Mouse (Mus musculus) neural tube, embryonic 11.5 days (tissue): ENCODE measurements around the gene Syngr3. TPM values are rescaled to one million over a fixed set of nuclear protein-coding genes. Genes with fewer than 3 reads are reported as not detected.
"Not testable (repeated sequence)": the region's sequence is repeated elsewhere in the genome, so short reads cannot be mapped to it uniquely, and the experiment has no call there.

ENCODE experiments used
- ATAC-seq: fragments of 200-750 bp; cut with Nextera tagmentation; 2 replicates; pipeline ENCODE4 v1.8.0; 2017; ENCODE audit warnings: moderate number of reproducible peaks, mild to moderate bottlenecking, moderate TSS enrichment, moderate library complexity; ENCODE audit not compliant: insufficient read depth, low FRiP score, low TSS enrichment
- DNase-seq: peaks from one replicate; pipeline ENCODE4 v3.0.0-alpha.2; 2015; ENCODE audit warnings: low spot score
- H3K27ac ChIP-seq: fragments of 300-500 bp; sonication (generic); 2 replicates; pipeline ENCODE4 v1.5.1; 2014; ENCODE audit warnings: low read depth, mild to moderate bottlenecking, low read length
- H3K27me3 ChIP-seq: fragments of 300-500 bp; sonication (generic); 2 replicates; pipeline ENCODE4 v1.6.1; 2014; ENCODE audit warnings: mild to moderate bottlenecking, low read length, mixed read lengths; ENCODE audit not compliant: control insufficient read depth, insufficient read depth
- H3K36me3 ChIP-seq: fragments of 300-500 bp; sonication (generic); 2 replicates; pipeline ENCODE4 v1.6.1; 2014; ENCODE audit warnings: mild to moderate bottlenecking, low read length, moderate library complexity, mixed read lengths; ENCODE audit not compliant: control insufficient read depth, insufficient read depth
- H3K4me1 ChIP-seq: fragments of 300-500 bp; sonication (generic); 2 replicates; pipeline ENCODE4 v1.6.1; 2014; ENCODE audit warnings: low read length, mixed read lengths; ENCODE audit not compliant: control insufficient read depth, insufficient read depth
- H3K4me2 ChIP-seq: fragments of 300-500 bp; sonication (generic); 2 replicates; pipeline ENCODE4 v1.6.1; 2014; ENCODE audit warnings: low read depth, mild to moderate bottlenecking, moderate library complexity
- H3K4me3 ChIP-seq: fragments of 300-500 bp; sonication (generic); 2 replicates; pipeline ENCODE4 v1.5.1; 2014; ENCODE audit warnings: low read depth, low read length
- H3K9ac ChIP-seq: fragments of 300-500 bp; sonication (generic); 2 replicates; pipeline ENCODE4 v1.6.1; 2014; ENCODE audit warnings: mild to moderate bottlenecking, low read length
- H3K9me3 ChIP-seq: fragments of 300-500 bp; sonication (generic); 2 replicates; pipeline ENCODE4 v1.6.1; 2016; ENCODE audit warnings: low read length; ENCODE audit not compliant: control insufficient read depth
- WGBS: fragments of 180-500 bp; shearing (Covaris S2); extraction: QIAGEN DNeasy Blood & Tissue Kit; methylation state at CpG from one replicate; pipeline ENCODE4 v1.1.7; 2014; 5-methylcytosine and 5-hydroxymethylcytosine counted together
- polyA plus RNA-seq: library from polyadenylated mRNA; unstranded; fragments of >200 nt; fragmentation: Nextera tagmentation; extraction: Ambion mirVana; gene quantifications from 2 replicates; pipeline ENCODE4 v1.2.1, GENCODE M21; 2014

Gene Syngr3
- polyA plus RNA-seq, 1 experiment from 2014 or later, result 18.1 TPM

DNA sequence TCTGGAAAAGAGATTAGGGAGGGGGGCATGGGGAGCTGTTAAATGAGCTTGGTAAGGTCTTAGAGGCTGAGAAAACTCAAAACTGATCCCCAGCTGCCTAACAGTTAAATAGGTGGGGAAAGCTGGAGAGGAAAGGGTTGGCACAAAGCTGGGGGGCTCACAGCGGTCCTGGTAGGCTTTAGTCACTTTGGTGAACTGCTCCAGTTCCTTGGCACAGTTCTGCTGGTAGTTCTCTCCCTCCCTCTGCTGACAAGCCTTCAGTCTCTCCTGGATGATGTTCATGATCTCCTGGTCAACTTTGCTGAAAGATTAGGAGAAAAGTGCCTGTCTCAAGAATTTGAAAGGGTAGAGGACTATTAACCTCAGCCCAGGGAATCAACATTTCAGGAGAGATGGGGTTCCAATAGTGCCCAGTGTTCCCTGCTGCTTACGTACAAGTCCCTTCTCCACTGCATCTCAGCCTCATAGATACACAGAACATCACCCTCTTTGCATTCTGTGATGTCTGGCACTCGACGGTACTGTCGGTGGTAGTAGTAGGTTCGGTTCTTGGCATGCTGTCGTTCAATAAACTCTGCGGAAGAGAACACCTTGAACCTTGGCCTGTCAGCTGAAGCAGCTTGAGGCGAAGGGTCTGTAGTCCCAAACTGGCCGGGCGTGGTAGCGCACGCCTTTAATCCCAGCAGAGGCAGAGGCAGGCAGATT lies 32.6 kb upstream of the Syngr3 start:
- peaks cover 10% of the 10 kb centered on the region for H3K4me1 ChIP-seq
- peak overlapping the region; percentile 24; the same call in 1 of the 2 replicates for H3K4me2 ChIP-seq
- no peaks in the 10 kb centered on the region for H3K9me3 ChIP-seq
- peaks cover 6% of the 10 kb centered on the region; the same call in 1 of the 2 replicates for H3K36me3 ChIP-seq
- ATAC-seq (no peak), DNase-seq (no peak)
- WGBS, result 38% methylated on average over 13 of the region's 13 CpGs
- H3K4me3 ChIP-seq, result peak overlapping the region; percentile 15
- H3K27me3 ChIP-seq, result no peaks in the 10 kb centered on the region
- H3K9ac ChIP-seq, result no peak overlapping the region
- H3K27ac ChIP-seq, result no peak overlapping the region

DNA sequence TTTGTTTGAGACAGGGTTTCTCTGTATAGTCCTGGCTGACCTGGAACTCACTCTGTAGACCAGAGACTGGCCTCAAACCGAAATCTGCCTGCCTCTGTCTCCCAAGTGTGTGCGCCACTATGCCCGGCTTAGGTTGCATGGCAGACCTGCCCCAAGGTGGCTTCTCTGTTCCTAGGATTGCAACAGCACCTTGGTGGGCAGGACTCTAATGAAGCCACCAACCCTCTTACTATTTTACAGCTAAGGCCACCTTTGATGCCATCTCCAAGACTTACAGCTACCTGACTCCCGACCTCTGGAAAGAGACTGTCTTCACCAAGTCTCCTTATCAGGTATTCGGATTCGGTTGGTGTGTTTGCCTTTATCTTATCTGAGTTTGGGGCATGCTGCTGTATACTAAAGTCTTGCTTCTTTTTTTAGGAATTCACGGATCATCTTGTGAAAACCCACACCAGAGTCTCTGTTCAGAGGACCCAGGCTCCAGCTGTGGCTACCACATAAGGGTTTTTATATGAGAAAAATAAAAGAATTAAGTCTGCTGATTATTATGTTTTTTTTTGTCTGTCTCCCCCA lies 31.7 kb upstream of the Syngr3 start:
- H3K4me3 ChIP-seq, result peak overlapping the region; percentile 74
- not testable (repeated sequence) for H3K36me3 ChIP-seq, ATAC-seq, DNase-seq, H3K27me3 ChIP-seq, H3K27ac ChIP-seq, H3K9me3 ChIP-seq
- H3K4me1 ChIP-seq, result peaks cover 10% of the 10 kb centered on the region
- H3K9ac ChIP-seq, result peak overlapping the region; percentile 15; the same call in 1 of the 2 replicates
- peak overlapping the region; percentile 84 for H3K4me2 ChIP-seq
- WGBS, result 65% methylated on average over 7 of the region's 7 CpGs

DNA sequence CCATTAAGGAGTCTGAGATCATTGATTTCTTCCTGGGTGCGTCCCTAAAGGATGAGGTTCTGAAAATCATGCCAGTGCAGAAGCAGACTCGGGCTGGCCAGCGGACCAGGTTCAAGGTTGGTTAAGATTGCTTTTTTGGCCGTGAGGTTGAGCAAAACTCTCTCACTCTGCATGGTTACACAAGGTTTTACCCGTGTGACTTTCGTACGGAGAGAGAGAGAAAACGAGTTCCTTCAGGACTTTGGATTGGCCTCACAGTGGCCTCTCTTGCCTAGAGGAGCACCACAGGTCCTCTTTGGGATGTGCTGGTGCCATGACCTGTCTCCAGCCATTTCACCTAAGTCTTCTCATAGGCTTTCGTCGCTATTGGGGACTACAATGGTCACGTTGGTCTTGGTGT lies 30.9 kb upstream of the Syngr3 start:
- H3K9ac ChIP-seq, result peak overlapping the region; percentile 90
- not testable (repeated sequence) for ATAC-seq, H3K9me3 ChIP-seq, H3K27ac ChIP-seq, H3K27me3 ChIP-seq, DNase-seq
- H3K36me3 ChIP-seq, result peaks cover 10% of the 10 kb centered on the region
- peaks cover 10% of the 10 kb centered on the region for H3K4me1 ChIP-seq
- 1% methylated on average over 11 of the region's 11 CpGs for WGBS
- H3K4me2 ChIP-seq, result peak overlapping the region; percentile 84
- H3K4me3 ChIP-seq, result peak overlapping the region; percentile 74

DNA sequence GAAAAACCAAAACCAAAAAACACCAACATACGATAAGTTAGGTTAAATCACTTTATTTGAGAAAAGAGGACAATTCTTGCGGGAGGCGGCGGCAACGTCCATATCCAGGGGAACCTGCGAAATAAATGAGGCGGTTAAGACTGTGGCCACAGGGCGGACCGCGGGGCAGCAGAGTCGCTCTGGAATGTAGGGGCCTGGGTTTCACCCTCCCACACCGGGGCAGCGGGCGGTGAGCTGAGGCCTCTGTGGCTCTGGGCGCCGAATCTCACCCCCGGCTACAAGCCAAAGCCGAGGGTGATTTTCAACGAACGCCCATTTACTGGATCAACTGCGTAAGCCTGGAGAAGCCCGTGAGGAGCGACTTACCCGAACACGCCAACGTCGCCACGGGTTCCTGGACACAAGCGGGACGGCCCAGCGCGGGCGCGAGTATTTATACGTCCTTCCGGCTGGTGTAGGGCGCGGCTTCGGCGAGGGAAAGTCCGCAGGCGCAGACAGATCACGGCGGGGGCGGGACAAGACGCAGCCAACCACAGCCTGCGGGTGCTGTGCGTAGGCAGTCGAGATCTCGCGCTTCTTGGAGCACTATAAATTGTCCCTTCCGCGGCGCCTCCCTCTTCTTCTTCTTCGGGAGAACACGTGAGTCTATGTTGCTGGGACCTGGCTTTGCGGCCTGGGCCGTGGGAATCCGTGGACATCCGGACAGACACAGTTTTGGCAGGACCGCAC lies 29.9 kb upstream of the Syngr3 start:
- peak; percentile 96 for ATAC-seq
- H3K4me2 ChIP-seq, result peak overlapping the region; percentile 84
- peaks cover 10% of the 10 kb centered on the region for H3K36me3 ChIP-seq
- under 1% methylated on average over 61 of the region's 61 CpGs for WGBS
- peak overlapping the region; percentile 90 for H3K9ac ChIP-seq
- no peaks in the 10 kb centered on the region for H3K27me3 ChIP-seq
- peak overlapping the region; percentile 74 for H3K4me3 ChIP-seq
- H3K9me3 ChIP-seq, result no peaks in the 10 kb centered on the region
- peak; percentile 99 for DNase-seq
- peaks cover 10% of the 10 kb centered on the region for H3K4me1 ChIP-seq
- H3K27ac ChIP-seq, result peak overlapping the region; percentile 77

DNA sequence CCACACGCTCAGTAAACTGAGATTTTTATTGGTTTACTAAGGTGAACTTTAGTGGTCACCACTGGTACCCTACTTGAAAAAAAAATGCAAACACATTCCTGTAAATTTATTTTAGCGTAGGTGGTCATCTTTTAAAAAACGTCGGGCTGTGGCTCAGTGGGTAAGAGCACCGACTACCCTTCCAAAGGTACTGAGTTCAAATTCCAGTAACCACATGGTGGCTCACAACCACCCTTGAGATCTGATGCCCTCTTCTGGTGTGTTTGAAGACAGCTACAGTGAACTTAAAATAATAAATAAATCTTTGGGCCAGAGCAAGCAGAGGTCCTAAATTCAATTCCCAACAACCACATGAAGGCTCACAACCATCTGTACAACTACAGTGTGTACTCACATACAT lies 29.2 kb upstream of the Syngr3 start:
- Histone ChIP-seq H3K9ac (peak overlapping the region; percentile 75), H3K4me2 (peak overlapping the region; percentile 51), H3K36me3 (peaks cover 10% of the 10 kb centered on the region), H3K4me1 (peaks cover 10% of the 10 kb centered on the region), H3K4me3 (peak overlapping the region; percentile 74)
- not testable (repeated sequence) for H3K9me3 ChIP-seq, H3K27ac ChIP-seq, H3K27me3 ChIP-seq, DNase-seq, ATAC-seq
- 58% methylated on average over 5 of the region's 5 CpGs for WGBS

DNA sequence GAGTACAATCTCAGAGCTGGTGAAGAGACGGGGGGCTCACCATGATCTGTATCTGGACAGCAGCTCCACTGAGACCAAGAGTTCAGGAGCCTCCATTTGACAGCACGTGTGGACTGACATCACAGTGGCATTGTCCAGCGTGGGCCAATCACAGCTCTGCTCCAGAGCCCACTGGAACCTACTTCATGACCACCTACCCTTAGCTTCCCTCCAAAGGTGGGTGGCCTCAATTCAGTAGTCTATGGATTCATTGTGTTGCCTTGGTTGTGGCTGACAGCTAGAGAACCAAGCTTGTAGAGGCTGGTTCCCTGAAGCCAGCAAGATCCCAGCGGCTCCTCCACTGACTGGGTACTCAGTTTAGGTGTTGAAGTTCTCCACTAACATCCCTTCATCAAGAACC lies 28.2 kb upstream of the Syngr3 start, which contains the start of the genes Rnf151 and Rps2:
Rnf151 (minus strand) TSS at position 121 of the 400 bp plus-strand sequence.
Rps2 (plus strand) TSS at position 174 of the 400 bp plus-strand sequence.
- Histone ChIP-seq H3K9me3 (no peaks in the 10 kb centered on the region), H3K4me3 (peak within 1 kb of the TSS; percentile 74), H3K4me2 (peak within 1 kb of the TSS; percentile 51), H3K4me1 (peaks cover 10% of the 10 kb centered on the region), H3K36me3 (peaks cover 10% of the 10 kb centered on the region), H3K27ac (no peak within 1 kb of the TSS), H3K9ac (no peak within 1 kb of the TSS), H3K27me3 (no peaks in the 10 kb centered on the region)
- ATAC-seq, result no peak
- 80% methylated on average over 4 of the region's 4 CpGs for WGBS
- DNase-seq, result no peak

DNA sequence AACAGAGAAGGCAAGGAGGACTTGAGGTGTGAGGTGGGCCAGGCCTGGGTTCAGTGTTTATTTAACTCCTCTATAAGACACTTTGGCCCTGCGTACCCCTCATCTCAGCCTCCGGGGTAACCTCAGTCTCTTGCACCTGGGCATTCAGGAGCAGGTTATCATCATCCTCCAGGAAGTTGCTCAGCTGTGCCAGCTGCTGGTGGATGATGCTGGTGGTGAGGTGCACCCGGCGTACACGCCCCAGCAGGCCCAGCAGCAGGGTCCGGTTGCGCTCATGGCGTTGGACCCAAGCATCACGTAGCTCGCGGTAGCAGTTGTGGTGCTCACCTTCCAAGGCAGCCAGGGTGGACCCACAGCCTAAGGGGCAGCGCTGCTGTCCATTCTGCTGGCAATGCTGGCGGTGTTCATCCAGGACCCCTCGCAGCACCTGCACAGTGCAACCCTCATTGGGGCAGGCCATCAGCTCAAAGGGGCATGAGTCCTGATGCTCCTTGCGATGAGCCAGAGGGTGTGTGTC lies 26.5 kb upstream of the Syngr3 start:
- WGBS, result 95% methylated on average over 15 of the region's 15 CpGs
- peaks cover 4% of the 10 kb centered on the region for H3K36me3 ChIP-seq
- DNase-seq (no peak), ATAC-seq (no peak)
- no peaks in the 10 kb centered on the region for H3K9me3 ChIP-seq
- H3K4me3 ChIP-seq, result no peak overlapping the region
- no peak overlapping the region for H3K4me2 ChIP-seq
- no peak overlapping the region for H3K27ac ChIP-seq
- H3K4me1 ChIP-seq, result peaks cover 3% of the 10 kb centered on the region; the same call in 1 of the 2 replicates
- H3K27me3 ChIP-seq, result no peaks in the 10 kb centered on the region
- no peak overlapping the region for H3K9ac ChIP-seq

DNA sequence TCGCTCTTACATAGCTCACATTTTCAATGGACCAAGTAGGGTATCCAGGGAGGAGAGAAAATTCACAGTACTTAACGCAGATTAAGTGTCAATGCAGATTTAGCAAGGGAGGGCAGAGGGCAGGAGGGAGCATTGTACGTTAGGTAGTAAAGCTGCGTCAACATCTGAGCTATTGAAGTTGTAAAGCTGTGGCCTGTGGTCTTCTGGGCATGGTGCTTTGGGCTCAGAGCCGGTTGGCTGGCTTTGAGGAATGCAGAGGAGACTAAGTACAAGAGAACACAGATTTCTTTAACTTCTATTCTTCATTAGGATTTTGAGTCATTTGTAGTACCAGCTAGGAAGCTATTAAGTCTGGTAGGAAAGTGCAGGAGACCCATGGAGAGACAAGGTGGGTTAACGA lies 25.8 kb upstream of the Syngr3 start:
- Histone ChIP-seq H3K9me3 (no peaks in the 10 kb centered on the region), H3K4me2 (no peak overlapping the region), H3K27me3 (no peaks in the 10 kb centered on the region), H3K4me3 (no peak overlapping the region), H3K27ac (no peak overlapping the region), H3K36me3 (peaks cover 4% of the 10 kb centered on the region; the same call in 1 of the 2 replicates), H3K9ac (no peak overlapping the region), H3K4me1 (no peaks in the 10 kb centered on the region)
- ATAC-seq (no peak), DNase-seq (no peak)
- 59% methylated on average over 6 of the region's 6 CpGs for WGBS
